Mouse (Mus musculus): ENCODE data around the gene Cldnd1. TPM values are rescaled to one million over a fixed set of nuclear protein-coding genes. Genes with fewer than 3 reads are reported as not detected.
A peak's percentile ranks its signal among the peaks of the same experiment; 100 is the strongest.

The Cldnd1 gene
- polyA plus RNA-seq, 1 experiment: 1.00 TPM

DNA sequence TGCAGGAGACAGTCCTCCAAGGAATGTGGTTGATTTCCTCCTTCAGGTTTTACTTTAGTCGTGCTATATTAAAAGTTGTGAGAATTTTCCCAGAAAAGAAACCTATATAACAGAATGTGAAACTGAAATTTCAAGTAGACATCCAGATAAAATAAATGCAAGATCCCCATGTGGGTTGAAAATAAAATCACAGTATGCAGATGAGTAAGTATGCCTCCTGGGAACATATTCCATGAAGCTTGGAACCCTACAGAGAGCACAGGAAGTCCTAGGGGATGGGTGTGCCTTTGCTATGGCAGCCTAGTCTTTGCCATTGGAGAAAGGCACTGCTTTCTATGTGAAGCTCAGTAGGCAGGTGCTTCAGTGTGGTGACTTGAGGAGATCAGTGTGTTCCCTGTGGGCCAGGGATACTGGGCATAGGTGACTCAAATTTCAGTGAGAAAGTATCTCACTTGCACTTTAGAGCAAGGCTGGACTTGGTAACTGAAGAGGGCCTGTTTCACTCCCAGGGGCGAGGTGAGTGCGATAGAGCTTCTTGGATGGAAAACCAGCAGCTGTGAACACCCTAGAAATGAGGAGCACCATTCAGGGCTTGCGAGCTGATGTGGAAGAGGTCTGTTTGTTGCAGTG is 20.3 kb upstream of the Cldnd1 start:
- H3K27me3 ChIP-seq (replicated peaks): no peaks in the 10 kb centered on the region

DNA sequence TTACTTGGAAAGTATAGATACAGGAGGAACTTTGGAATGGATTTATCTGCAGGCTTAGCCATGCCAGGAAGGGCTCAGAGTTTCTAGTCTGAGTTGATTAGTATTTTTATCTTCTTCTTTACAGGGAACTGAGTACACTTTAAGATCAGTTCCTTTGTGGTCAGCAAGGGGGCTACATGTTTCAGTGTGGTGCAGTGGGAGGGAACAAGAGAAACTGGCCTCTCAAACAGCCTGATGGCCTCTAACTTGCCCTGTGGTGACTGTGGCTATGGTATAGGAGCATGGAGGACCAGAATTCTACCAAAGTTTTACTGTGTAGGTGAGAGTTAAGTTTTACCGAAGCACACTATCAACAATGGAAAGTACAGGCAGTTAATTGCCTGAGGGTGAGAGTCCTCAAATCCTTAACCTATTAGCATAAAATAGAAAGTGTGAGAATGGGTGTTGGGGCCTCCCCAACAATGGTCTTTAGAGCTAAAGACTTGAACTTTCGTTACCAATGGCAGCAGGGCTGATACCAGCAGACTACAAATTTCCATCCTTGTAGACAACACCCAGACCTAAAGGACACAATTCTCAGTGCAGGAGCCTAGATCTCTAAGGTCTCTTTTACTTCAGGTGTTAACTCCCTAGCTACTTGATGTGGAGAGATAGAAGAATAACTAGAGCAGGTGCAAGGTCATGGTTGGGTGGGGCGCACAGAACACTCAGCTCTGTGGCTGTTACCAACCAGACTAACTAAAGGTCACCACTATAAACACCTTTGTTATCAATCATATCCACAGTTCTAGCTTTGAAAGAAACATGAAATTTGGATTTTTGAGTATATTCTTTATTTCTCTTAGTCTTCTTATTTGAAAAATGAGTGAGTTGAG is 18.9 kb upstream of the Cldnd1 start:
- Histone ChIP-seq H3K4me3 (replicated peaks) (no peak overlapping the region), H3K4me1 (peaks cover 29% of the 10 kb centered on the region), H3K27me3 (replicated peaks) (no peaks in the 10 kb centered on the region), H3K9me3 (no peaks in the 10 kb centered on the region), H3K36me3 (replicated peaks; ENCODE audit: low read length) (no peaks in the 10 kb centered on the region)
- no peak for TF ChIP-seq GATA1 (IDR thresholded peaks at IDR 0.05; ENCODE audit: borderline replicate concordance, low read length)
- no peak for TF ChIP-seq FLI1 (IDR thresholded peaks at IDR 0.05; ENCODE audit: low read length)

More for the DNA sequence above, 20.3 kb upstream of the Cldnd1 start:
- Histone ChIP-seq H3K36me3 (replicated peaks; ENCODE audit: low read length) (no peaks in the 10 kb centered on the region), H3K4me3 (replicated peaks) (no peak overlapping the region), H3K4me1 (peaks cover 37% of the 10 kb centered on the region), H3K9me3 (no peaks in the 10 kb centered on the region)
- no peak for TF ChIP-seq FLI1 (IDR thresholded peaks at IDR 0.05; ENCODE audit: low read length)
- no peak for TF ChIP-seq GATA1 (IDR thresholded peaks at IDR 0.05; ENCODE audit: borderline replicate concordance, low read length)

DNA sequence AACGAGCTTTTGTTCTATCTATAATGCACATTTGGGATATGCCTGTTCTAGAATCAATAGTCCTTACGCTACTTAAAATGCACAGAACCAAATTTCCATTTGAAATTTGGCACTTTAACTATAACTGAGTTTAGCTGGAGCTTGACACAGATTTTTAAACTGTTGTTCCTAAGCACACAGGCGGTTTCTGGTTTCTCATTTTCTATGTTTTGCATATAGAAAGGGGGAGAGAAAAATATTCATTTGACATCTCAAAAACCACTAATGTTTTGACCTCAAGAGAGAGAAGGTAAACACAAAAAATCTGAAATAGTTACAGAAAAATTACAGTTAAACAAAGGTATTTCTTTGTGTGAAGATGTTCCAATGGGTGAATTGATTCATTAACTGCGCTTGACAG is 18.2 kb upstream of the Cldnd1 start:
- H3K4me3 ChIP-seq (replicated peaks): no peak overlapping the region
- H3K4me1 ChIP-seq: peaks cover 28% of the 10 kb centered on the region
- H3K36me3 ChIP-seq (replicated peaks; ENCODE audit: low read length): no peaks in the 10 kb centered on the region
- TF ChIP-seq FLI1 (IDR thresholded peaks at IDR 0.05; ENCODE audit: low read length) (no peak), GATA1 (IDR thresholded peaks at IDR 0.05; ENCODE audit: borderline replicate concordance, low read length) (no peak)
- H3K9me3 ChIP-seq: no peaks in the 10 kb centered on the region
- H3K27me3 ChIP-seq (replicated peaks): no peaks in the 10 kb centered on the region

DNA sequence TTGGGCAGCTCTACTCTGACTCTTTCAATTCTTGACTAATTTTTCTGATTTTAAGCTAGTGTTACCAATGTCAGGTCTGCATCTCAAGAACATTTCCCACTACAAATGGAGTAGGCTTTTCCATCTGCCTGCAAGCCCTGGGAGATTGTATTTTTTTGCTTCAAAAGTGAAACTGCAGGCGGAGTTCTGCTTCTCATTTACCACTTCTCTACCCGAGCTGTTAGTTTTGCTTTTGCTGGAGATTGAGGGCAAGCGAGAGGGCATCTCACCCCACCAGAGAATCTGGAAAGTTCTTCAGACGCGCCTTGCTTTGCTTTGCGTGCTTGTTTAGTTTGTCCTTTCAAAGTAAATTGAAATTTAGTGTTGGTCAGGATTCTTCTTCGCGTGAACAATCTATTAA is 15.5 kb upstream of the Cldnd1 start:
- H3K4me1 ChIP-seq: peaks cover 33% of the 10 kb centered on the region
- TF ChIP-seq FLI1 (IDR thresholded peaks at IDR 0.05; ENCODE audit: low read length) (no peak), GATA1 (IDR thresholded peaks at IDR 0.05; ENCODE audit: borderline replicate concordance, low read length) (no peak)

DNA sequence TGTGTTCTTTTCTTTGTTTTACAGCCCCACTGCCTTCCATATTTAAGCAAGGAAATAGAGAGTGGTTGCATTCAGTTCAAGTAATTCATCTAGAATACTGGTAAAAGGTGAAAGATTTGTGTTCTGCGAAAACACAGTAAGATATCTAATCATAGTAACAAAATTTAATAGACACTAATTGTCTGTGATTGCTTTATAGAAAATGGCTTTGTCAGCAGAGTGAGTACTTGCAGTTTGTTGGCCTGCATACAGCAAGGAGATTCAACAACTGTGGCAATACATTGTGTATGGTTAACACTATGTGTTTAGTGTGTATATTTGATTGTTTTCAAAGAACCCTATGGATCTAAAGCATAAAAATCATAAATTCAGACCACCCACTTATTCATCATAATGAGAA is 14.6 kb upstream of the Cldnd1 start:
- Histone ChIP-seq H3K27me3 (replicated peaks) (peaks cover 3% of the 10 kb centered on the region), H3K4me1 (peaks cover 24% of the 10 kb centered on the region), H3K9me3 (no peaks in the 10 kb centered on the region), H3K4me3 (replicated peaks) (no peak overlapping the region), H3K36me3 (replicated peaks; ENCODE audit: low read length) (no peaks in the 10 kb centered on the region)
- TF ChIP-seq GATA1 (IDR thresholded peaks at IDR 0.05; ENCODE audit: borderline replicate concordance, low read length) (no peak), FLI1 (IDR thresholded peaks at IDR 0.05; ENCODE audit: low read length) (no peak)

More for the DNA sequence above, 15.5 kb upstream of the Cldnd1 start:
- no peaks in the 10 kb centered on the region for H3K9me3 ChIP-seq
- H3K27me3 ChIP-seq (replicated peaks): no peaks in the 10 kb centered on the region
- no peaks in the 10 kb centered on the region for H3K36me3 ChIP-seq (replicated peaks; ENCODE audit: low read length)
- peak overlapping the region; percentile 87 for H3K4me3 ChIP-seq (replicated peaks)

DNA sequence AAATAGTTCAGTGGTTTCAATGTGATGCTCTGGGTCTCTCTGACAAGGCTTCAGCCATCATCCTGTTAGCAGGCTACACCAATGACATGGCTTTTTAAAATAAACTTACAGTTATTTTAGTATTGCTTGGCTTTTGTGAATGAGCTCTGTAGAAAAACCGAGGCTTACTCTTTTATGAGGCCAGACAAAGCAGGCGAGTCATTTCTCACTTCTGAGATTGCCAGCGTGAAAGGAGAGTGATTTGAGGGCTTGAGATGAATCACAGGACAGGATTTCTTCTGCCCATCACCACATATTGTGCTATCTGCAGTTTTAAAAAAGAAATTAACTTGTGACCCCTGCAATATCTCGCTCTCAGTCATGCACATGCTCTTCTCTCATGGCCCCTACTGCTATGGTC is 12.7 kb upstream of the Cldnd1 start:
- Histone ChIP-seq H3K4me1 (peaks cover 13% of the 10 kb centered on the region; the same call in 1 of the 2 replicates), H3K27me3 (replicated peaks) (peaks cover 4% of the 10 kb centered on the region), H3K4me3 (replicated peaks) (no peak overlapping the region), H3K36me3 (replicated peaks; ENCODE audit: low read length) (no peaks in the 10 kb centered on the region), H3K9me3 (no peaks in the 10 kb centered on the region)
- TF ChIP-seq FLI1 (IDR thresholded peaks at IDR 0.05; ENCODE audit: low read length): no peak

DNA sequence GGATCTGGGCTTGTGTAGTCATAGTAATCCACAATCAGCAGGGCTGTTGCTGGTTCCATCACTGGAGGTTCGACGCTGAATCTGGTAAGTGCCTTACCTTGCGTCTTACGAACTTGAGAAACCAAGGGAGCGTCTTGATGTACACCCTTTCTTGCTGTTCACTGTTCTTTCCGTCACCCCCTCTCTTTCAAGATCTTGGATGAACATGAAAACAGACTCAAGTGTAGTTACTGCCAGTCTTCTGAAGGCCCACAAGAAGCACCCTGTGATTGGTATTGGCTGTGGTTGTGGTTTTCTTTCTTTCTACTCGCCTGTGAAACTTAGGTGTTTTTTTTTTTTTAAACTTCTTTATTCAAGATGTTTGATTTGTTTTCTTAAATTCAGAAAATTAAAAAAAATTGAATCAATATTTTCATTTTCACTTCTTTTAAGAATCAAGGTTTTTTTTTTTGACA is 9.0 kb upstream of the Cldnd1 start, which contains the start of gene Gpr15:
TSS of gene Gpr15 (minus strand) at position 405 of the 455 bp plus-strand sequence.
- no peaks in the 10 kb centered on the region for H3K36me3 ChIP-seq (replicated peaks; ENCODE audit: low read length)
- no peaks in the 10 kb centered on the region for H3K9me3 ChIP-seq
- peaks cover 4% of the 10 kb centered on the region for H3K27me3 ChIP-seq (replicated peaks)
- peaks cover 5% of the 10 kb centered on the region; the same call in 1 of the 2 replicates for H3K4me1 ChIP-seq
- TF ChIP-seq FLI1 (IDR thresholded peaks at IDR 0.05; ENCODE audit: low read length) (no peak), GATA1 (IDR thresholded peaks at IDR 0.05; ENCODE audit: borderline replicate concordance, low read length) (no peak)
- H3K4me3 ChIP-seq (replicated peaks): no peak within 1 kb of the TSS

DNA sequence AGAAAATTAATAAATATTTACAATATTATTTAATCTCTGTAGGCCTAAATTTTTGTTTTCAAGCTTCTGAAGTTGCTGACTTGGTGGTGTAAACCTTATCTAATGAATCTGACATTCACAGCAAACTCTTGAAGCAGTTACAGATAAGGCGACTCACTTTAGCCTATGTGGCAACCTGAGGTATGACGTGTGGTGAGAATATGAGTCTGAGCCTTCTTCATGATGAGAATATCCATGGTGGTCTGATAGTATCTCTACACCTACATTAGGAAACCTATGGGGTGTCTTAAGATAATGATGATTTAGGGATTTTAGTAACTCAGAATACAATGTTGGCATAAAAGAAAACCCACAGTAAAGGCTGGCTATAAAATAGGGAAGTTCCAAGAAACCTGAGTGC is 5.4 kb upstream of the Cldnd1 start:
- Histone ChIP-seq H3K27me3 (replicated peaks) (peaks cover 4% of the 10 kb centered on the region), H3K4me1 (peaks cover 11% of the 10 kb centered on the region), H3K9me3 (no peaks in the 10 kb centered on the region), H3K4me3 (replicated peaks) (no peak overlapping the region), H3K36me3 (replicated peaks; ENCODE audit: low read length) (no peaks in the 10 kb centered on the region)
- no peak for TF ChIP-seq FLI1 (IDR thresholded peaks at IDR 0.05; ENCODE audit: low read length)

DNA sequence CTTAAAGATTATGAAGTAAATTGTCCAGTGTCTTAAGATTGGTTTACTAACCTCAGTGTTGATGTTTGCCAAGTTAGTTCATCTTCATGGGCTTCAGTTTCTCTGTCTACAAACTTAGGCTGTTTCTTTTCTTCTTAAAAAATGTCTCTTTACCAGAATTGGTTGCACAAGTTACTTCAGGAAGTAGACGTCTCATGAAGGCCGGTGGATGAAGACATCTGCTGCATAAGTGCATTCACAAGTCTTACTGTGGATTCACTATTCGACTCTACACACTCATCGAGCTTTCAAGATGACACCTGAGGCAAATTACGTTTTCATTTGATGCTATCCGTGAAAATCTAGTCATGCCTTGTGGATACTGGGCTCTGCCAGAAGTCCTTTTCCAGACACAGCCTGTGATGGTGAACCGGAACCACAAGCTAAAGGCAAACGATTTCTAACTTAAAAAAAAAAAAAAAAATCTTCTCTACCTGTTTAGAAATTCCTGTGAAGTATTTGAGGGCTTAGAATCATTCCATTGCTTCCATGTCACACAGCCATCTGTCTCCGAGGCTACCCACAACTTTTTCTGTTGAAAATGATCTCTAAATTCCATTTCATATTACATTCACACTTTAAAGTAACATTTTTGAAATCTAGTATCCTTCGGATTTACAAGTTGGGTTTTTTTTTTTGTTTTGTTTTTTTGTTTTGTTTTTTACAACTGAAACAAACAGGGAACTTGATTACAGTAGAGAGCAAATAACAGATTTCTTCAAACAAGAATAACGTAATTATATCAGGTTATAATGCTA is 832 bp upstream of the Cldnd1 start:
- Histone ChIP-seq H3K9me3 (no peaks in the 10 kb centered on the region), H3K27me3 (replicated peaks) (no peaks in the 10 kb centered on the region), H3K36me3 (replicated peaks; ENCODE audit: low read length) (peaks cover 25% of the 10 kb centered on the region), H3K4me3 (replicated peaks) (no peak overlapping the region), H3K4me1 (peaks cover 30% of the 10 kb centered on the region)
- no peak for TF ChIP-seq GATA1 (IDR thresholded peaks at IDR 0.05; ENCODE audit: borderline replicate concordance, low read length)
- TF ChIP-seq FLI1 (IDR thresholded peaks at IDR 0.05; ENCODE audit: low read length): no peak

Measured in megakaryocyte, embryonic 14.5 days (primary cell).